Mouse (Mus musculus) forebrain, embryonic 16.5 days (tissue): ENCODE results near the gene Alcam. TPM values are rescaled to one million over a fixed set of nuclear protein-coding genes. Genes with fewer than 3 reads are reported as not detected.

ENCODE experiments used
- ATAC-seq: fragments of 200-750 bp; cut with Nextera tagmentation; 2 replicates; pipeline ENCODE4 v1.8.0; 2017; ENCODE audit warnings: mild to moderate bottlenecking, moderate library complexity
- H3K27ac ChIP-seq: fragments of 300-500 bp; sonication (generic); 2 replicates; pipeline ENCODE4 v1.5.1; 2014; ENCODE audit warnings: low read length, control low read depth
- H3K27me3 ChIP-seq: fragments of 300-500 bp; sonication (generic); replicated peaks from 2 replicates; pipeline ENCODE4 v1.6.1; 2014; ENCODE audit warnings: low read length; ENCODE audit not compliant: control insufficient read depth, insufficient read depth
- H3K36me3 ChIP-seq: fragments of 300-500 bp; sonication (generic); 2 replicates; pipeline ENCODE4 v1.6.1; 2014; ENCODE audit not compliant: control insufficient read depth, insufficient read depth
- H3K4me1 ChIP-seq: fragments of 300-500 bp; sonication (generic); replicated peaks from 2 replicates; pipeline ENCODE4 v1.6.1; 2014; ENCODE audit warnings: low read length; ENCODE audit not compliant: control insufficient read depth, insufficient read depth
- H3K4me2 ChIP-seq: fragments of 300-500 bp; sonication (generic); 2 replicates; pipeline ENCODE4 v1.6.1; 2014; ENCODE audit warnings: mild to moderate bottlenecking, low read length, control low read depth
- H3K4me3 ChIP-seq: fragments of 300-500 bp; sonication (generic); replicated peaks from 2 replicates; pipeline ENCODE4 v1.5.1; 2014; ENCODE audit warnings: mild to moderate bottlenecking, low read length, control low read depth
- H3K9ac ChIP-seq: fragments of 300-500 bp; sonication (generic); replicated peaks from 2 replicates; pipeline ENCODE4 v1.6.1; 2014; ENCODE audit warnings: low read depth, low read length, control low read depth
- H3K9me3 ChIP-seq: fragments of 300-500 bp; sonication (generic); 2 replicates; pipeline ENCODE4 v1.6.1; 2016; ENCODE audit warnings: low read length; ENCODE audit not compliant: control insufficient read depth
- WGBS: fragments of 180-500 bp; shearing (Covaris S2); extraction: QIAGEN DNeasy Blood & Tissue Kit; methylation state at CpG from one replicate; pipeline ENCODE4 v1.1.7; 2014; 5-methylcytosine and 5-hydroxymethylcytosine counted together
- polyA plus RNA-seq: library from polyadenylated mRNA; unstranded; fragments of >200 nt; fragmentation: Nextera tagmentation; extraction: Ambion mirVana; gene quantifications from 2 replicates; pipeline ENCODE4 v1.2.1, GENCODE M21; 2015

Alcam gene
- polyA plus RNA-seq, 1 experiment from 2014 or later, result 32.4 TPM

- Histone ChIP-seq H3K4me1 (no peaks in the 10 kb centered on the region), H3K4me2 (no peak overlapping the region), H3K36me3 (no peaks in the 10 kb centered on the region), H3K27ac (no peak overlapping the region), H3K4me3 (no peak overlapping the region), H3K27me3 (no peaks in the 10 kb centered on the region), H3K9me3 (no peaks in the 10 kb centered on the region), H3K9ac (no peak overlapping the region)
- no peak for ATAC-seq
These were observed 14.6 kb upstream of the Alcam start for GRCm38 (mm10) chr16:52468426-52468825.

GRCm38 (mm10) chr16:52466770-52467169 lies 12.9 kb upstream of the Alcam start:
- Histone ChIP-seq H3K4me2 (no peak overlapping the region), H3K36me3 (no peaks in the 10 kb centered on the region), H3K9me3 (no peaks in the 10 kb centered on the region), H3K27me3 (no peaks in the 10 kb centered on the region), H3K9ac (no peak overlapping the region), H3K27ac (no peak overlapping the region), H3K4me3 (no peak overlapping the region), H3K4me1 (no peaks in the 10 kb centered on the region)
- no peak for ATAC-seq
- 84% methylated on average over 6 of the region's 6 CpGs for WGBS

DNA sequence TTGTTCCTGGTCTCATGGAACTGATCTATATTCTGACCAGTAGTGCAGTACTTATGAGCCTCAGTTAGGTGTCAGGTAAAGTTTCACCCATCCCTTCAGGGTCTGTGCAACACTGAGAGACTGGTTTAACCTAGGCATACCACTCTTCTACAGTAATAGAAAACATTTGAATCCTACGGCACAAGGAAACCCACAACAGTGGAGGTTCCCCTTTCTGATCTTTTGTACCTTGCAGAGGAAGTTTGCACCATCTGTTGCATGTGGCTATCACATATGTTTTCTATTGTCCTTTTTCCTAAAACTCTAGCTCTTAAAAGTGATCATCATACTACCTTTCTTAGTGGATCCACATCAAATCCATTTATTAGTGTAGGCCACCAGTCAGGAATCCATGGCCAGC lies 10.7 kb upstream of the Alcam start:
- Histone ChIP-seq H3K9me3 (no peaks in the 10 kb centered on the region), H3K9ac (no peak overlapping the region), H3K27ac (no peak overlapping the region), H3K36me3 (no peaks in the 10 kb centered on the region), H3K4me3 (no peak overlapping the region), H3K4me1 (no peaks in the 10 kb centered on the region), H3K27me3 (no peaks in the 10 kb centered on the region), H3K4me2 (no peak overlapping the region)
- ATAC-seq, result no peak
- 100% methylated on average over 1 of the region's 1 CpGs for WGBS

DNA sequence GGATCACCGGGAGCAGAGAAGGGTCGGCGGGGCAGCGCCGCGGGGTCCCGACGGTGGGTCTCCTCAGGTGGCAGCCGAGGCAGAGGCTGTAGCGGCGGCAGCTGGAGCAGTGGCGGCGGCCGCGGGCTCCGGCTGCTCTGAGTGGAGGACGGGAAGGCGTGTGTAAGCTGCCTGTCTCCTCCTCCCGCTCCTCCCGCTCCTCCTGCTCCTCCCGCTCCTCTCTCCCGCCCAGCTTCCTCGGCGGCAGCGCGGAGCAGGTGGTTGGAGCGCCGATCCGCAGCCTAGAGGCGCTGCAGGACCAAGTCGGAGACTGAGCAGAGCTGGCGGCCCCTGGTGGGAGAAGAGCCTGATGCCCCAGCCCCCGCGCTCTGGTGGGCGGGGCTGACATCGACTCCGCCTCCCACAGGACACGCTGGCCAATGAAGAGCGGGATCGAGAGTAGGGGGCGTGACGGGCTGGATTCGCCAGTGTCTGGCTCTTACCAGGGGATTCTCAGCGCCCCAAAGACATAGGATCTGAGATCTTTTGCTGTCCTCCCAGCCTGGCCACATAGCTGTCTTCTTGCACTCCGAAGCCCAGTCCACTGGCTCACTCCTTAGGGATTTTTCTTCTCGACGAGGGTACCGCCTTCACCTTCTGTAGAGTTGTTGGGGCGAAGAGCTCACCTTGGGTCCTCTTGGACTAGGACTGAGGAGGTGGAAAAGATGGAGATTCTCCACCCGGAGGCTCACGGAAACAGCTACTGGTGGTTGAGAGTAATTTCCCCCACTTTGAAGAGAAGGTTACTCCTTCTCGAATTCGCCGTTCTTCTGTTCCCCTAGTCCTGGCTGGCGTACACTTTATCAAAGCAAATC lies 785 bp downstream of the Alcam start:
- 1% methylated on average over 52 of the region's 55 CpGs for WGBS
- Histone ChIP-seq H3K4me3 (peak overlapping the region; percentile 61), H3K4me1 (peaks cover 27% of the 10 kb centered on the region), H3K9me3 (no peaks in the 10 kb centered on the region), H3K27me3 (no peaks in the 10 kb centered on the region), H3K9ac (peak overlapping the region; percentile 65), H3K36me3 (no peaks in the 10 kb centered on the region), H3K27ac (peak overlapping the region; percentile 75), H3K4me2 (peak overlapping the region; percentile 60)
- peak; percentile 95 for ATAC-seq

DNA sequence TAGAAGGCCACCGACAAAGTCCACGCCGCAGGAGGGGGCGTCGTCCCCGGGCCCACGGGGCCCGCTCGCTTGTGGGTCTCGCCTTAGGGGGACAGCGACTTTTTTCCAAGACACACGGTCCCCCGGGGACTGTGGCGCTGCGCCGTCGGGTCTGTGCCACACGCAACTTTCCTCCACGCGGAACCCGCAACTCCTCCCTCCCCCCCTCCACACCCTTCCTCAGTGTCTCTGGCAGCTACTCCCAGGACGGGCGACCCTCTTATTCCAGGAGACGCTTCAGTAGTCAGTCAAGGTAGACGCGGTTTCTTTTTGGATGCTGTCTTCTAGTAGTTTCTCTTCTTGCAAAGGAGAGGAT lies 1.4 kb downstream of the Alcam start:
- Histone ChIP-seq H3K4me3 (peak overlapping the region; percentile 61), H3K4me1 (peaks cover 27% of the 10 kb centered on the region), H3K4me2 (peak overlapping the region; percentile 60), H3K9me3 (no peaks in the 10 kb centered on the region), H3K36me3 (no peaks in the 10 kb centered on the region), H3K9ac (peak overlapping the region; percentile 65), H3K27me3 (no peaks in the 10 kb centered on the region), H3K27ac (peak overlapping the region; percentile 75)
- under 1% methylated on average over 25 of the region's 26 CpGs for WGBS
- peak; percentile 5 for ATAC-seq

- under 1% methylated on average over 23 of the region's 23 CpGs for WGBS
- H3K9me3 ChIP-seq, result no peaks in the 10 kb centered on the region
- no peak for ATAC-seq
- H3K4me1 ChIP-seq, result peaks cover 27% of the 10 kb centered on the region
- H3K4me2 ChIP-seq, result peak overlapping the region; percentile 60
- H3K4me3 ChIP-seq, result peak overlapping the region; percentile 61
- H3K27ac ChIP-seq, result peak overlapping the region; percentile 75; the same call in 1 of the 2 replicates
- H3K9ac ChIP-seq, result peak overlapping the region; percentile 65
- no peaks in the 10 kb centered on the region for H3K36me3 ChIP-seq
- H3K27me3 ChIP-seq, result no peaks in the 10 kb centered on the region
These were observed 1.9 kb downstream of the Alcam start for GRCm38 (mm10) chr16:52451786-52452476.

DNA sequence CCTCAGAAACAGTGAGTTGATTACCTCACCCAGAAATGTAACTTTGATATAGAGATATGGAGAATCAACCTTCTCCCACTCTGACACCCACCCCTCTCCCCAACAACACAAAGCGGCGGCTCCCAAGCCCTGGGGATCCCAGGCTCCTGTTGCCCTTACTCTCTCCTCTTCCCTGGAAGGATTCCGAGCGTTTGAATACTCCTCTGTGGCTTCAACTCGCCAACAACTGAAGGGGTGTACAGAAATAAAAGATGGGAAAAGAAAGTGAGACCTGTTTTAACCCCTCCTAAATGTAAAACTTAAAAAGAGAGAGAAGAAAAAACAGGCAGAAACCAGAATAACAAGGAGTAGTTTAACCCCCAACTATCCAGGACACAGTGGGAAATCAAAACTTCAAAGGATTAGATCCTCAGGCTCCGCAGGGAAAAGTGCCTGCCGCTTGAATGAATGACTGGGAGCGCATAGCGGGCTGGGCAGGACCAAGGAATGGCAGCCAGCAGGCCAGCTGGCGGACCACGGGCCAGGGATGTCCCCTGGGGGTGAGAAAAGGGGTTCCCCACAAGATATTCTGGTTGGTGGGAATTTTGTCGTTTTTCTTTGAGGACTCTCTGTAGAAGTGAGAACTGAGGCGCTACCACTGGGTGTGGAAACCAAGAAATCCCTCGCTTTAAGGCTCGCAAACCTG lies 2.6 kb downstream of the Alcam start:
- peaks cover 27% of the 10 kb centered on the region for H3K4me1 ChIP-seq
- H3K9ac ChIP-seq, result peak overlapping the region; percentile 65
- no peaks in the 10 kb centered on the region for H3K9me3 ChIP-seq
- peak overlapping the region; percentile 61 for H3K4me3 ChIP-seq
- no peak for ATAC-seq
- H3K27ac ChIP-seq, result peak overlapping the region; percentile 65
- no peaks in the 10 kb centered on the region for H3K36me3 ChIP-seq
- H3K27me3 ChIP-seq, result no peaks in the 10 kb centered on the region
- peak overlapping the region; percentile 60 for H3K4me2 ChIP-seq
- WGBS, result 0% methylated on average over 15 of the region's 15 CpGs

GRCm38 (mm10) chr16:52450245-52451100 lies 3.4 kb downstream of the Alcam start:
- under 1% methylated on average over 28 of the region's 28 CpGs for WGBS
- H3K9ac ChIP-seq, result peak overlapping the region; percentile 65
- no peaks in the 10 kb centered on the region for H3K27me3 ChIP-seq
- H3K4me1 ChIP-seq, result peaks cover 27% of the 10 kb centered on the region
- peak overlapping the region; percentile 65 for H3K27ac ChIP-seq
- H3K36me3 ChIP-seq, result no peaks in the 10 kb centered on the region
- H3K4me2 ChIP-seq, result peak overlapping the region; percentile 60
- no peaks in the 10 kb centered on the region for H3K9me3 ChIP-seq
- H3K4me3 ChIP-seq, result peak overlapping the region; percentile 61
- 0 out of 2 replicates have a peak, but pooled peaks have one; percentile 1 for ATAC-seq
